Mouse (Mus musculus) brain, embryonic 14.5 days (tissue): ENCODE data around the gene Ptpn21.

ENCODE experiments used
- CTCF ChIP-seq: fragments of 200-500 bp; IDR thresholded peaks from 2 replicates; pipeline ENCODE4 v1.5.1; 2012; ENCODE audit warnings: inconsistent platforms, mild to moderate bottlenecking, moderate library complexity, borderline replicate concordance; ENCODE audit not compliant: insufficient read depth, insufficient read length; ENCODE audit errors: extremely low read depth
- POLR2A ChIP-seq: fragments of 200-500 bp; IDR thresholded peaks from 2 replicates; pipeline ENCODE4 v1.6.1; 2012; ENCODE audit warnings: mild to moderate bottlenecking, inconsistent platforms, borderline replicate concordance; ENCODE audit not compliant: poor library complexity, insufficient read depth, insufficient read length, severe bottlenecking; ENCODE audit errors: extremely low read depth

DNA sequence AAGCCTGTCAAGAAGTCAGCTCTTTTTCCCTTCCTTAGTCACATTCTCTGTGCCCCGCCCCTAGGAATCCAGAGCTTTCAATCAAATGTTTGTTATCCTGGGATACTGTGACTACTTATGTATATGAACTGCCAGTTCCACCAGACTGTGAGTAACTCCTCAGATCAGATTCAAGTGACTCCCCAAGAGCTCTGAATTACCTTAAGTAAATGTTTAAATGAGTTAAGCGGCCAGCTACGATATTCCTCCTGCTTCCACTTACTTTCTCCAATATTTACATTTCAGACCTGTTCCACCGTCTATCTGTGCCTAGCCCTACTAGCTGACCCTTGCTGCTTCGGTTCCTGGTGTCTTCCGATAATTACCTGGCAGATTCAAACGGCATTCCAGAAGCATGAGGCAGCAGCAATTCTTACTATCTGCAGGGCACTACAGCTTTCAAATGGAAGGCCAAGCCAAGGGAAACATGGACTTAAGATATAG is 23.5 kb downstream of the Ptpn21 start:
- TF ChIP-seq POLR2A = no peak
- no peak for TF ChIP-seq CTCF
